ENCODE assay signal across 16 mouse cellular contexts in genomic region chr1:84561841-84562240, GRCm38 (mm10).
A peak's percentile ranks its signal among the peaks of the same experiment; 100 is the strongest.
DNase-seq lines count a peak whose midpoint lies in the region; ATAC-seq and TF ChIP-seq lines count a peak whose summit lies in the region.
"Had no signal": no experiment of that assay in that cellular context is flagged by ENCODE, and none has a peak within 500 bp of the region (broad histone marks: within the 10 kb centered on the region; RNA-seq: fewer than 3 reads in every experiment).

No protein-coding gene starts in this region.

- peak; percentile 14 for DNase-seq in gastrocnemius, postnatal 25 days
- no peak for DNase-seq in gastrocnemius, postnatal 4 days (ENCODE audit: low spot score in 2 of 2)
- peak in 1 of 2 experiments; percentile 7 for DNase-seq in left cerebral cortex, adult 2 months (ENCODE audit: extremely low spot score in 1 of 2, low spot score in 2 of 2)
- no peak for DNase-seq in left cerebral cortex, adult 18-20 months (ENCODE audit: low spot score in 2 of 2)
- no peak for DNase-seq in midbrain, embryonic 10.5 days (ENCODE audit: low spot score)
- DNase-seq in embryo, embryonic 11 days, result no peak
- DNase-seq: cerebellum, adult 9-10 months; lung, adult 2 months had no signal

- 0 out of 2 replicates have a peak, but pooled peaks have one; percentile 16 for ATAC-seq in midbrain, embryonic 15.5 days (replicated peaks)

- no peak overlapping the region for H3K9ac ChIP-seq in midbrain, embryonic 15.5 days
- H3K9ac ChIP-seq: embryonic facial prominence, embryonic 15.5 days; kidney, embryonic 15.5 days had no signal

- 80% methylated on average over 8 of the region's 8 CpGs for WGBS in midbrain, embryonic 15.5 days
- 83% methylated on average over 8 of the region's 8 CpGs for WGBS in midbrain, embryonic 10.5 days
- WGBS in olfactory bulb, adult 2 months, result 55% methylated on average over 8 of the region's 8 CpGs

- peaks cover 7% of the 10 kb centered on the region for H3K4me1 ChIP-seq in midbrain, embryonic 15.5 days
- peaks cover 18% of the 10 kb centered on the region for H3K4me1 ChIP-seq in midbrain, embryonic 10.5 days
- H3K4me1 ChIP-seq in olfactory bulb, adult 2 months (ENCODE audit: control insufficient read depth, insufficient read depth, low read length), result peaks cover 8% of the 10 kb centered on the region
- H3K4me1 ChIP-seq: embryonic facial prominence, embryonic 15.5 days had no signal

- H3K4me3 ChIP-seq in left cerebral cortex, adult 2 months, result no peak overlapping the region
- no peak overlapping the region for H3K4me3 ChIP-seq in midbrain, embryonic 15.5 days
- H3K4me3 ChIP-seq in midbrain, embryonic 10.5 days, result no peak overlapping the region
- no peak overlapping the region for H3K4me3 ChIP-seq in olfactory bulb, adult 2 months (ENCODE audit: insufficient read depth, low read depth, low read length)
- H3K4me3 ChIP-seq: embryonic facial prominence, embryonic 15.5 days; heart, adult 2 months; hindbrain, embryonic 10.5 days; kidney, embryonic 15.5 days had no signal

- no peaks in the 10 kb centered on the region for H3K36me3 ChIP-seq in midbrain, embryonic 15.5 days (replicated peaks)
- H3K36me3 ChIP-seq in midbrain, embryonic 10.5 days, result no peaks in the 10 kb centered on the region
- H3K36me3 ChIP-seq: embryonic facial prominence, embryonic 15.5 days; G1E; hindbrain, embryonic 10.5 days; kidney, embryonic 15.5 days had no signal

- no peak for TF ChIP-seq CTCF in left cerebral cortex, adult 2 months (IDR thresholded peaks at IDR 0.05)
- TF ChIP-seq CTCF in olfactory bulb, adult 2 months (IDR thresholded peaks at IDR 0.05; ENCODE audit: insufficient read depth, low read depth, low read length), result no peak

- no peaks in the 10 kb centered on the region for H3K9me3 ChIP-seq in midbrain, embryonic 15.5 days
- H3K9me3 ChIP-seq in midbrain, embryonic 10.5 days (replicated peaks), result no peaks in the 10 kb centered on the region
- H3K9me3 ChIP-seq: embryonic facial prominence, embryonic 15.5 days; hindbrain, embryonic 10.5 days; kidney, embryonic 15.5 days had no signal

- no peak overlapping the region for H3K4me2 ChIP-seq in midbrain, embryonic 15.5 days
- H3K4me2 ChIP-seq: embryonic facial prominence, embryonic 15.5 days; kidney, embryonic 15.5 days had no signal

- intact Hi-C loops in left cerebral cortex, adult 2 months (cut with DNase I), result no loop called here

- no peak for TF ChIP-seq POLR2A in olfactory bulb, adult 2 months (IDR thresholded peaks at IDR 0.05; ENCODE audit: insufficient read depth, low read depth, low read length)

- no peaks in the 10 kb centered on the region for H3K27me3 ChIP-seq in midbrain, embryonic 15.5 days (replicated peaks)
- no peaks in the 10 kb centered on the region for H3K27me3 ChIP-seq in midbrain, embryonic 10.5 days (ENCODE audit: low read depth, poor library complexity, severe bottlenecking)
- H3K27me3 ChIP-seq: embryonic facial prominence, embryonic 15.5 days; kidney, embryonic 15.5 days had no signal

- peak overlapping the region; percentile 6 for H3K27ac ChIP-seq in left cerebral cortex, adult 2 months
- H3K27ac ChIP-seq in midbrain, embryonic 15.5 days, result no peak overlapping the region
- H3K27ac ChIP-seq in midbrain, embryonic 10.5 days (replicated peaks), result no peak overlapping the region
- peak overlapping the region; percentile 66 for H3K27ac ChIP-seq in olfactory bulb, adult 2 months (ENCODE audit: insufficient read depth, low read depth, low read length)
- H3K27ac ChIP-seq: embryonic facial prominence, embryonic 15.5 days; heart, adult 2 months; hindbrain, embryonic 10.5 days; kidney, embryonic 15.5 days; stomach, postnatal 0 days had no signal

Comparison
In these comparisons a context has a peak if more than half of its experiments do, and no peak if none do; other contexts are left out.
1. H3K27ac ChIP-seq: peak in left cerebral cortex, adult 2 months (single experiment) and olfactory bulb, adult 2 months (single experiment); none in midbrain, embryonic 15.5 days (single experiment) and midbrain, embryonic 10.5 days (single experiment).